Mouse (Mus musculus) erythroblast, embryonic 14.5 days (primary cell): ENCODE measurements around the gene Hnrnpa3. TPM values are rescaled to one million over a fixed set of nuclear protein-coding genes. Genes with fewer than 3 reads are reported as not detected.
A peak's percentile ranks its signal among the peaks of the same experiment; 100 is the strongest.

Experiments
- H3K27me3 ChIP-seq: 2 replicates; pipeline ENCODE4 v1.6.1; 2012; ENCODE audit warnings: inconsistent platforms; ENCODE audit not compliant: control insufficient read depth
- H3K36me3 ChIP-seq: 2 replicates; pipeline ENCODE4 v1.6.1; 2012; ENCODE audit warnings: mild to moderate bottlenecking, inconsistent platforms; ENCODE audit not compliant: control insufficient read depth
- H3K4me1 ChIP-seq: 2 replicates; pipeline ENCODE4 v1.6.1; 2012; ENCODE audit warnings: inconsistent platforms; ENCODE audit not compliant: control insufficient read depth
- H3K4me3 ChIP-seq: replicated peaks from 2 replicates; pipeline ENCODE3; 2012; ENCODE audit warnings: moderate library complexity, mild to moderate bottlenecking, inconsistent platforms
- H3K9me3 ChIP-seq: 2 replicates; pipeline ENCODE4 v1.6.1; 2012; ENCODE audit warnings: low read length, inconsistent platforms, mixed read lengths; ENCODE audit not compliant: control insufficient read depth
- GATA1 ChIP-seq: IDR thresholded peaks from 2 replicates; pipeline ENCODE4 v1.6.1; 2012; ENCODE audit warnings: low read length, inconsistent platforms, mixed read lengths
- TAL1 ChIP-seq: IDR thresholded peaks from 3 replicates; pipeline ENCODE4 v1.6.1; 2012; ENCODE audit warnings: low read length, inconsistent platforms, mixed read lengths
- polyA plus RNA-seq: library from polyadenylated mRNA; stranded (reverse); fragments of >175 nt; gene quantifications from 2 replicates; pipeline ENCODE4 v1.2.3, GENCODE M21; 2012

Hnrnpa3 gene
- polyA plus RNA-seq, 1 experiment, result 16.1 TPM

DNA sequence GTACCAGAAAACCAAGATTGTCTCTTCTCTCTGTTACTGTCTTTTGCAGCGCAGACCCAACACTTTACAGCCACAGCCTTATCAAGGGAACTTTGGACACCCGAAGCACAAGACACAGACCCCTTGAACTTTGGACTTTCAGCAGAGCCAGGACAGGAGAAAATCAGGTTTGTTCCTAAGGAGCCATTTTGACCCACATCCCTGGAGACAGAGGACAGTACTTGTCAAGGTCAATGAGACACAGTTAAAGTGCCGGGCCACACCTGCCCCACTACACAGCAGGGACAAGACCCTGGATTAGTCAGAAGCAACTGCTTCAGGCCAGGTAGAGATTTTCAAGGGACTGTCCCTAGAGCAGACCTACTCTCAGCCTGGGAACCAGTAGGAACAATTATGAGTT is 38.2 kb downstream of the Hnrnpa3 start:
- Histone ChIP-seq H3K27me3 (no peaks in the 10 kb centered on the region), H3K4me3 (no peak overlapping the region), H3K36me3 (peaks cover 98% of the 10 kb centered on the region), H3K9me3 (no peaks in the 10 kb centered on the region), H3K4me1 (peaks cover 80% of the 10 kb centered on the region)
- TF ChIP-seq GATA1 (no peak), TAL1 (no peak)

- peaks cover 92% of the 10 kb centered on the region for H3K36me3 ChIP-seq
- no peak for TF ChIP-seq TAL1
- no peak for TF ChIP-seq GATA1
- H3K27me3 ChIP-seq, result no peaks in the 10 kb centered on the region
- H3K4me3 ChIP-seq, result no peak overlapping the region
- no peaks in the 10 kb centered on the region for H3K9me3 ChIP-seq
- peaks cover 76% of the 10 kb centered on the region for H3K4me1 ChIP-seq
Observed at GRCm38 (mm10) chr2:75698007-75698406, 38.9 kb downstream of the Hnrnpa3 start.

DNA sequence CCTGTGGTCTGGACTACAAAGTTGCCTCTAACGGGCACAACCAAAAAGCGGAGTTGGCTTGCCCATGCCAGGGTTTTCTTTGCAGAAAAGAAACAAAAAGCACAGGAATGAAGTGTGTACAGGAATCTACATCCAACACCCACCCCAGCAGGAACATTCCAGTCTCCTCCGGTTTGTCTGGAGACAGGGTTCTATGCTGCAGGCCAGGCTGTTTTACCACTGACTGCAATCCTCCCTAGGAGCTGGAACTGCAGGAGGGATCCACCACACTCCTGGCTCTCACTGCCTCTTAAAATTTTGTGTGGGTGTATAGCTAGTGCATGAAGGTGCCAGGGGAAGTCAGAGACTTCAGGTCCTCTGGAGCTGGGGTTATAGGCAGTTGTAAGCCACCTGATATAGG is 39.8 kb downstream of the Hnrnpa3 start:
- H3K9me3 ChIP-seq, result no peaks in the 10 kb centered on the region
- H3K4me1 ChIP-seq, result peaks cover 69% of the 10 kb centered on the region
- no peak overlapping the region for H3K4me3 ChIP-seq
- TF ChIP-seq GATA1 (no peak), TAL1 (no peak)
- H3K36me3 ChIP-seq, result peaks cover 83% of the 10 kb centered on the region
- H3K27me3 ChIP-seq, result no peaks in the 10 kb centered on the region

DNA sequence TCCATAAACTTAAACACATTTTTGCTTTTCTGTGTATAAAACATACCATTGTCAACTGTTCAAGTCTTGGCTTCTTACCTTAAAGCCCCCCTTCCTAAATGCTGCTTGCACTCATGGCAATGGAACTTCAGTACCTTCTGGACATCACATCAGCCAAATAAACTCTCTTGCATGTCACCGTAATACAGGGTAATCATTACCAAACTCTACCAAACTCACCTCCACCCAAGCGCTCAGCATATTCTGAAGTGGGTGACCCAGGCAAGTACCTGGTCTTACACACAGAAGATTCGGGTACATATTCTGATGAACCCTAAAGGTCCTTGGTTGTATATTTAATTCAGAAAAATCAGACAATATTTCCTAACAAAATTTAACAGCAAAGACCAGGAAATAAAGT is 41.5 kb downstream of the Hnrnpa3 start:
- no peak for TF ChIP-seq GATA1
- no peak for TF ChIP-seq TAL1
- H3K4me3 ChIP-seq, result peak overlapping the region; percentile 100
- H3K27me3 ChIP-seq, result no peaks in the 10 kb centered on the region
- H3K36me3 ChIP-seq, result peaks cover 67% of the 10 kb centered on the region
- H3K9me3 ChIP-seq, result no peaks in the 10 kb centered on the region
- H3K4me1 ChIP-seq, result peaks cover 77% of the 10 kb centered on the region

- H3K4me1 ChIP-seq, result peaks cover 75% of the 10 kb centered on the region
- TF ChIP-seq GATA1, result no peak
- TF ChIP-seq TAL1, result no peak
- H3K9me3 ChIP-seq, result no peaks in the 10 kb centered on the region
- peaks cover 60% of the 10 kb centered on the region for H3K36me3 ChIP-seq
- H3K27me3 ChIP-seq, result no peaks in the 10 kb centered on the region
- H3K4me3 ChIP-seq, result peak overlapping the region; percentile 100
Observed at GRCm38 (mm10) chr2:75701207-75701606, 42.1 kb downstream of the Hnrnpa3 start.

DNA sequence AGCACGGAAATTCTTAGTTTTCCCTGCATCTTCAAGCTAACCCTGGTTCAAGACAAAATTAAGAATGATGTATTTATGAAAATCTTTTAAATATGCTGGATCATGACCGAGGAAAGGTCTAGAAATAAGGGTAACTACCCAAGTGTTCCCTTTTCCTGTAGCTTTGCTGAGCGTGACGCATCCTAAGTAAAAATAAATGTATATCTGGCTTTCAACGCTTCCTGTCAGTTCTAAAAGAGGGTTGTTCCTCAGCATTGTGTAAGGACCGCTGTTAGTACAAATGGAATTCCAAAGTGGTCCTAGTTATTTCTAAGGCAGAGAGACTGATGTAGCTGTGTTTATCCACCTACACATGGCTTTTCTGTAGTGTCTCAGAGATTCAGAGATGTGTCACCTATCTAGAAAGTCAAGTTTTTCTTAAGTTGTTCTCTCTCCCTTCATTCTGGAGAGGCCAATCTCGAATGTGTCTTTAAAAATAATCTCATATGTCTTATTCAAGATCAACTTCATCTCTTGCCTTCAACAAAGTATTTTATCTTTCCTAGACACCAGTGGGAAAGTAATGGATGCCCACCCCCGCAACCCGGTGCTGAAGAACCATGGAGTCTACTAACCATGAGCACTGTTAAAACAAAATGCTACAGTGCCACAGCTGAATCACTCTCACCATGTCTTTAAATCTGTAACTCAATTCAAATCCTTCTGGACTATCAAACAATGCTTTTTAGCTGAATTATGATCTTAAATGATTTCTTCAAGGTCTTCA is 42.9 kb downstream of the Hnrnpa3 start:
- Histone ChIP-seq H3K4me1 (peaks cover 75% of the 10 kb centered on the region), H3K36me3 (peaks cover 52% of the 10 kb centered on the region), H3K27me3 (no peaks in the 10 kb centered on the region), H3K9me3 (no peaks in the 10 kb centered on the region), H3K4me3 (peak overlapping the region; percentile 100)
- no peak for TF ChIP-seq GATA1

DNA sequence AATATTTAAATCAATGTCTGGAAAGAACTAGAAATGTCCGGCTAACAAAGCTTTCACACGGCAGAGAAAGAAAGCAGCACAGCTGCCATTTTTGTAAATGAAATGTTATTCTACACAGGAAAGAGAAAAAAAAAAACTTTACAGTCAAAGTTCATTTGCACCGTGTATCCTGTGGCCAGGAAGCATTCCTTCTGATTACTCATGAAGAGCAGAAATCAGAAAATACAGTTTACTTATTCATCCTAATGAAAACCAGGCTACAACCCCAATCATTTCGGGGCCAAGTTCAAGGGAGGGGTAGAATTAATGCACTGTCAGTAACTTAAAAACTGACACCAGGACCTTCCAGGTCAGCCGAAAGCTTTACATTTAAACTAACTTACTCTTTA is 43.5 kb downstream of the Hnrnpa3 start:
- no peak for TF ChIP-seq GATA1
- no peak for TF ChIP-seq TAL1
- peak overlapping the region; percentile 100 for H3K4me3 ChIP-seq
- H3K27me3 ChIP-seq, result no peaks in the 10 kb centered on the region
- peaks cover 47% of the 10 kb centered on the region for H3K36me3 ChIP-seq
- H3K4me1 ChIP-seq, result peaks cover 76% of the 10 kb centered on the region
- H3K9me3 ChIP-seq, result no peaks in the 10 kb centered on the region

- H3K36me3 ChIP-seq, result peaks cover 38% of the 10 kb centered on the region
Observed at GRCm38 (mm10) chr2:75703375-75704181, 44.5 kb downstream of the Hnrnpa3 start.

GRCm38 (mm10) chr2:75704234-75705161 is 45.4 kb downstream of the Hnrnpa3 start, which contains the start of gene Nfe2l2:
TSS of gene Nfe2l2 (minus strand) at chr2:75704641.
- TF ChIP-seq GATA1 (peak; percentile 79), TAL1 (peak; percentile 85)
- peaks cover 71% of the 10 kb centered on the region for H3K4me1 ChIP-seq
- H3K27me3 ChIP-seq, result no peaks in the 10 kb centered on the region
- H3K36me3 ChIP-seq, result peaks cover 34% of the 10 kb centered on the region
- H3K4me3 ChIP-seq, result peak within 1 kb of the TSS; percentile 100
- peaks cover 3% of the 10 kb centered on the region; the same call in 1 of the 2 replicates for H3K9me3 ChIP-seq

More at GRCm38 (mm10) chr2:75703375-75704181, 44.5 kb downstream of the Hnrnpa3 start:
- Histone ChIP-seq H3K4me1 (peaks cover 78% of the 10 kb centered on the region), H3K4me3 (peak overlapping the region; percentile 100), H3K9me3 (no peaks in the 10 kb centered on the region), H3K27me3 (no peaks in the 10 kb centered on the region)
- TF ChIP-seq TAL1 (no peak), GATA1 (no peak)
